8 mouse cellular contexts compared by ENCODE assay signal in genomic region chr6:30300372-30300771, GRCm38 (mm10). TPM values are rescaled to one million over a fixed set of nuclear protein-coding genes. Genes with fewer than 3 reads are reported as not detected.
A peak's percentile ranks its signal among the peaks of the same experiment; 100 is the strongest.
DNase-seq lines count a peak whose midpoint lies in the region; ATAC-seq and TF ChIP-seq lines count a peak whose summit lies in the region.

No protein-coding gene starts in this region.

- ATAC-seq in erythroblast, adult 5-6 weeks (replicated peaks; ENCODE audit: low FRiP score, poor library complexity, severe bottlenecking) = peak; percentile 77
- ATAC-seq in heart, embryonic 11.5 days (replicated peaks; ENCODE audit: insufficient number of reproducible peaks, low FRiP score, low TSS enrichment) = peak; percentile 83
- ATAC-seq in kidney, embryonic 16.5 days (ENCODE audit: low FRiP score, low TSS enrichment) = peak; percentile 90
- peak; percentile 79 for ATAC-seq in monocyte, adult 5-6 weeks (replicated peaks; ENCODE audit: insufficient number of reproducible peaks, low FRiP score, low TSS enrichment, poor library complexity, severe bottlenecking)

- peak; percentile 86 for DNase-seq in A20 (ENCODE audit: low read depth, low spot score)
- peak; percentile 86 for DNase-seq in liver
- DNase-seq in spleen, postnatal 4 days (ENCODE audit: low spot score in 2 of 2) = peak; percentile 74 to 79

- H3K4me1 ChIP-seq in bone marrow macrophage, adult 2 months (ENCODE audit: control insufficient read depth, insufficient read depth, low read length) = peaks cover 20% of the 10 kb centered on the region
- H3K4me1 ChIP-seq in heart, embryonic 11.5 days (ENCODE audit: control insufficient read depth, insufficient read depth, low read length) = peaks cover 26% of the 10 kb centered on the region
- peaks cover 36% of the 10 kb centered on the region for H3K4me1 ChIP-seq in kidney, embryonic 16.5 days (ENCODE audit: insufficient read depth, low read length)

- H3K9ac ChIP-seq in heart, embryonic 11.5 days (ENCODE audit: low read depth, low read length) = peak overlapping the region; percentile 70
- H3K9ac ChIP-seq in kidney, embryonic 16.5 days (replicated peaks; ENCODE audit: low read length) = peak overlapping the region; percentile 59

- no peak for TF ChIP-seq CTCF in bone marrow macrophage, adult 2 months (IDR thresholded peaks at IDR 0.05; ENCODE audit: low read depth, low read length)

- peak overlapping the region; percentile 49 for H3K4me3 ChIP-seq in bone marrow macrophage, adult 2 months (ENCODE audit: insufficient read depth, low read length)
- H3K4me3 ChIP-seq in heart, embryonic 11.5 days (ENCODE audit: low read depth, low read length) = peak overlapping the region; percentile 75
- H3K4me3 ChIP-seq in kidney, embryonic 16.5 days (ENCODE audit: low read length) = peak overlapping the region; percentile 82

- under 1% methylated on average over 5 of the region's 5 CpGs for WGBS in heart, embryonic 11.5 days (ENCODE audit: insufficient replicate concordance)
- 0% methylated on average over 5 of the region's 5 CpGs for WGBS in kidney, embryonic 16.5 days

- H3K27me3 ChIP-seq in heart, embryonic 11.5 days (ENCODE audit: control insufficient read depth, insufficient read depth, low read length) = no peaks in the 10 kb centered on the region
- no peaks in the 10 kb centered on the region for H3K27me3 ChIP-seq in kidney, embryonic 16.5 days (ENCODE audit: insufficient read depth, low read length)

- peak overlapping the region; percentile 80 for H3K4me2 ChIP-seq in heart, embryonic 11.5 days
- H3K4me2 ChIP-seq in kidney, embryonic 16.5 days (replicated peaks; ENCODE audit: low read depth, low read length) = peak overlapping the region; percentile 91

- H3K9me3 ChIP-seq in heart, embryonic 11.5 days (replicated peaks; ENCODE audit: control insufficient read depth, low read length) = no peaks in the 10 kb centered on the region
- H3K9me3 ChIP-seq in kidney, embryonic 16.5 days (ENCODE audit: low read length) = no peaks in the 10 kb centered on the region

- H3K27ac ChIP-seq in bone marrow macrophage, adult 2 months (ENCODE audit: insufficient read depth, low read depth, low read length) = peak overlapping the region; percentile 92
- peak overlapping the region; percentile 94 for H3K27ac ChIP-seq in heart, embryonic 11.5 days (ENCODE audit: low read depth, low read length)
- peak overlapping the region; percentile 97 for H3K27ac ChIP-seq in kidney, embryonic 16.5 days (ENCODE audit: low read length)

- H3K36me3 ChIP-seq in heart, embryonic 11.5 days (ENCODE audit: control insufficient read depth, insufficient read depth, low read length) = peaks cover 8% of the 10 kb centered on the region
- 0 out of 2 replicates have a peak, but pooled peaks cover 10% of the 10 kb centered on the region for H3K36me3 ChIP-seq in kidney, embryonic 16.5 days (ENCODE audit: insufficient read depth, low read length)

- TF ChIP-seq POLR2A in bone marrow macrophage, adult 2 months (IDR thresholded peaks at IDR 0.05; ENCODE audit: borderline replicate concordance, low read depth, low read length) = no peak

RNA-seq across cellular contexts. Expression of gene Ube2h, which starts 4.0 kb away (rescaled TPM):
- polyA plus RNA-seq in bone marrow macrophage, adult 2 months (2012; ENCODE audit: insufficient read depth, insufficient read length, missing spikeins) = 38.6 and 39.4 TPM in 2 replicates
- total RNA-seq in erythroblast, adult 5-6 weeks (2015; ENCODE audit: low replicate concordance) = 230 and 271 TPM in 2 replicates
- total RNA-seq in erythroblast, adult 5-6 weeks (2017; ENCODE audit: low replicate concordance) = 407 and 551 TPM in 2 replicates
- polyA plus RNA-seq in heart, embryonic 11.5 days (2014; fragmentation: Nextera tagmentation; extraction: Ambion mirVana) = 58.4 and 60.9 TPM in 2 replicates
- polyA plus RNA-seq in kidney, embryonic 16.5 days (2015; fragmentation: Nextera tagmentation; extraction: Ambion mirVana) = 53.7 and 55.5 TPM in 2 replicates
- total RNA-seq in monocyte, adult 5-6 weeks (2017) = 61.3 to 87.8 TPM (median 69.4 TPM) in 3 replicates

Comparison
In these comparisons a context has a peak if more than half of its experiments do, and no peak if none do; other contexts are left out.
1. Peak in every context shown above with its lines: DNase-seq, ATAC-seq, H3K4me3 ChIP-seq and H3K27ac ChIP-seq.